Mouse (Mus musculus) hindbrain, postnatal 0 days (tissue): ENCODE results near the gene Dtnb. TPM values are rescaled to one million over a fixed set of nuclear protein-coding genes. Genes with fewer than 3 reads are reported as not detected.
A peak's percentile ranks its signal among the peaks of the same experiment; 100 is the strongest.

Experiments
- ATAC-seq: fragments of 200-750 bp; cut with Nextera tagmentation; 2 replicates; pipeline ENCODE4 v1.8.0; 2017; ENCODE audit warnings: mild to moderate bottlenecking, moderate TSS enrichment, moderate library complexity
- DNase-seq: peaks from one replicate; pipeline ENCODE4 v3.0.0-alpha.2; 2015; ENCODE audit warnings: low spot score
- H3K27ac ChIP-seq: fragments of 300-500 bp; sonication (generic); 2 replicates; pipeline ENCODE4 v1.5.1; 2014; ENCODE audit warnings: mild to moderate bottlenecking
- H3K27me3 ChIP-seq: fragments of 300-500 bp; sonication (generic); 2 replicates; pipeline ENCODE4 v1.6.1; 2014; ENCODE audit warnings: low read length, mixed read lengths; ENCODE audit not compliant: insufficient read depth
- H3K36me3 ChIP-seq: fragments of 300-500 bp; sonication (generic); 2 replicates; pipeline ENCODE4 v1.6.1; 2014; ENCODE audit warnings: low read length, mixed read lengths; ENCODE audit not compliant: insufficient read depth
- H3K4me1 ChIP-seq: fragments of 300-500 bp; sonication (generic); 2 replicates; pipeline ENCODE4 v1.6.1; 2014; ENCODE audit warnings: antibody characterized with exemption, low read length, mixed read lengths; ENCODE audit not compliant: insufficient read depth
- H3K4me2 ChIP-seq: fragments of 300-500 bp; sonication (generic); 2 replicates; pipeline ENCODE4 v1.6.1; 2014; ENCODE audit warnings: low read depth, mild to moderate bottlenecking, low read length, moderate library complexity, mixed read lengths
- H3K4me3 ChIP-seq: fragments of 300-500 bp; sonication (generic); 2 replicates; pipeline ENCODE4 v1.5.1; 2014; ENCODE audit warnings: low read length
- H3K9ac ChIP-seq: fragments of 300-500 bp; sonication (generic); replicated peaks from 2 replicates; pipeline ENCODE4 v1.6.1; 2014; ENCODE audit warnings: mild to moderate bottlenecking, low read length, moderate library complexity, mixed read lengths
- H3K9me3 ChIP-seq: fragments of 300-500 bp; sonication (generic); 2 replicates; pipeline ENCODE4 v1.6.1; 2016; ENCODE audit warnings: low read length, mixed read lengths
- CTCF ChIP-seq: IDR thresholded peaks from 2 replicates; pipeline ENCODE4 v1.5.1; 2016; ENCODE audit warnings: antibody characterized with exemption, control low read depth, low read depth
- whole genome bisulfite sequencing: fragments of 180-500 bp; shearing (Covaris S2); extraction: QIAGEN DNeasy Blood & Tissue Kit; methylation state at CpG from one replicate; pipeline ENCODE4 v1.1.7; 2014; 5-methylcytosine and 5-hydroxymethylcytosine counted together
- polyA plus RNA-seq: library from polyadenylated mRNA; unstranded; fragments of >200 nt; fragmentation: Nextera tagmentation; extraction: Ambion mirVana; gene quantifications from 2 replicates; pipeline ENCODE4 v1.2.1, GENCODE M21; 2015
- total RNA-seq: library from RNA; depleted of rRNA; stranded (reverse); fragments of >200 nt; gene quantifications from 2 replicates; pipeline ENCODE4 v1.2.3, GENCODE M21; 2014

Gene Dtnb
- total and polyA plus RNA-seq, 2 experiments from 2014 or later, result 51.6 to 54.3 TPM

DNA sequence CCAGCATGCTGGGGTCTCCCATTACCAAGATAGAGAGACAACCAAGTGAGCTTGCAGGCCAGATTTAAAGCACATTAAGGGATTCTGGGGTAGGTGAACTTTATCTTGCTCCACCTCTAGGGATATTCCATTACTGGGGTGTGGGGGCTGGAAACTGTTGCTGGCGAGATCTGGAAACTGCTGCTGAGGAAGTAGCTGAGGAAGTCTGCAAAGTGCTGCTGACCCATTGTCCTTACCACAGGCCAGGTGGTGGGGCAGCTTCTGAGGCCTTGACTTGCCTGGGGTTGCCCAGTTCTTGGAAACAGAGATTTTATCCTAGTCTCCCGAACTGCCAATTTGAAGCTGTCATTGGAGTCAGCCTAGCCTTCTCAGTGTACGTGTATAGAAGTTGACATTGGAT lies 26.7 kb upstream of the Dtnb start:
- Histone ChIP-seq H3K27ac (no peak overlapping the region), H3K36me3 (no peaks in the 10 kb centered on the region), H3K9ac (no peak overlapping the region), H3K4me3 (no peak overlapping the region), H3K27me3 (no peaks in the 10 kb centered on the region), H3K4me2 (no peak overlapping the region), H3K4me1 (no peaks in the 10 kb centered on the region), H3K9me3 (no peaks in the 10 kb centered on the region)
- WGBS, result 81% methylated on average over 3 of the region's 3 CpGs
- TF ChIP-seq CTCF, result no peak
- no peak for DNase-seq
- ATAC-seq, result no peak

DNA sequence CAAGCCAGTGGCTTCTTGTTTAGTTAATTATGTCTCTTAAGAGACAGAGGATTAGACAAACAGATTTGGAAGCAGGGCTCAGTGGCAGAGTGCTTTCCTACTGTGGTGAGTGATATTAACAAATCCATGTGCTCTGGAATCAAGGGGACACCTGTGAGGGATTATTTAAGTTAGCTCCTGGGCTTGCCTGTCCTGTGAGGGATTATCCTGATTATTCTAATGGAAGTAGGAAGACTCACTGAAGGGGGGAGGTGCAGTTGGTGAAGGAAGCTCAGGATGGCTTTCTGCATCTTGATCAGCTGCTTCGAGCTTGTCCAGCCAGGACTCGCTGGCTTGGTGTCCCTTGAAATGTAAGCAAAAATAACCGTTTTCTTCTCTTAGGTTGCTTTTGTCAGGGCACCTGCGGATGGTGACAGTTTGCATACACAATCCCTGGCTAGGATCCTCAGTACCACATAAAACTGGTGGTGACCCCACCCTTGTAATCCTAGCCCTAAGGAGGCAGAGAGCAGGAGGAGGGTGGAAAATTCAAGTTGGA lies 26.0 kb upstream of the Dtnb start:
- Histone ChIP-seq H3K27me3 (no peaks in the 10 kb centered on the region), H3K27ac (no peak overlapping the region), H3K9ac (no peak overlapping the region), H3K9me3 (no peaks in the 10 kb centered on the region), H3K36me3 (no peaks in the 10 kb centered on the region), H3K4me2 (no peak overlapping the region), H3K4me1 (no peaks in the 10 kb centered on the region), H3K4me3 (no peak overlapping the region)
- DNase-seq (no peak), ATAC-seq (no peak)
- WGBS, result 37% methylated on average over 4 of the region's 4 CpGs
- TF ChIP-seq CTCF, result no peak

DNA sequence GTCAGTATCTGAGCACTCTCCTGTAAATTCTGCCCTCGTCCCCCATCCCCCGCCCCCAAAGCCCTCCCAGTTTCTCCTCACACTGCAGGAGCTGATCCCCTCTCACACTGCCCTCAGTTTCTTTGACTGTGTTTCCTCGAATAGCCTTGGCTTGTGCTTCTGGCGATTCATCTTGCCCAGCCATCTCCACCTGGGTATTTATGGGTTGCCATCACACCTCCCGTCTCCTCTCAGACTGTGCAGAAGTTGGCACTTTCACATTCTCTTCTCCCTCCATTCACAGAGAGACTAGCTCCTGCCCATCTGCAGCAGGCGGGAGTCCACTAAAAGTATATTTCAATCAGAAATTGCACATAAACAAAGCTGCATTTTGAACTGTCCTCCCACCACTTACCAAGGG lies 25.4 kb upstream of the Dtnb start:
- Histone ChIP-seq H3K27ac (no peak overlapping the region), H3K4me2 (no peak overlapping the region), H3K36me3 (no peaks in the 10 kb centered on the region), H3K4me3 (no peak overlapping the region), H3K9me3 (no peaks in the 10 kb centered on the region), H3K9ac (no peak overlapping the region), H3K27me3 (no peaks in the 10 kb centered on the region), H3K4me1 (no peaks in the 10 kb centered on the region)
- DNase-seq, result no peak
- TF ChIP-seq CTCF, result no peak
- WGBS, result 49% methylated on average over 6 of the region's 6 CpGs
- no peak for ATAC-seq

- no peak overlapping the region for H3K9ac ChIP-seq
- no peak for DNase-seq
- H3K27ac ChIP-seq, result no peak overlapping the region
- no peak overlapping the region for H3K4me2 ChIP-seq
- WGBS, result 62% methylated on average over 4 of the region's 4 CpGs
- no peaks in the 10 kb centered on the region for H3K27me3 ChIP-seq
- no peaks in the 10 kb centered on the region for H3K9me3 ChIP-seq
- ATAC-seq, result no peak
- H3K36me3 ChIP-seq, result no peaks in the 10 kb centered on the region
- H3K4me1 ChIP-seq, result no peaks in the 10 kb centered on the region
- no peak for TF ChIP-seq CTCF
- no peak overlapping the region for H3K4me3 ChIP-seq
These were observed 24.7 kb upstream of the Dtnb start for GRCm38 (mm10) chr12:3547506-3547905.

DNA sequence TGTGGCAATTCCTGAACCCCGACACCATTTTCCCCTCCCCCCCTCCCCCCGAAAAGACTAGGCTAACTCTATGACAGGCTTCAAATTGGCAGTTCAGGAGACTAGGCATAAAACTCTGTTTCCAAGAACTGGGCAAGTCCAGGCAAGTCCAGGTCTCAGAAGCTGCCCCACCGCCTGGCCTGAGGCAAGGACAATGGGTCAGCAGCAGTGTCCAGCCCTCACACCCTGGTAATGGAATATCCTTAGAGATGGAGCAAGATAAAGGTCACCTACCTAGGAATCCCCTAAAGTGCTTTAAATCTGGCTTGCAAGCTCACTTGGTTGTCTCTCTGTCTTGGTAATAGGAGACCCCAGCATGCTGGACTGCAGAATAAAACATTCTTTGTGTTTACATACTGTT lies 24.3 kb upstream of the Dtnb start:
- no peaks in the 10 kb centered on the region for H3K27me3 ChIP-seq
- no peak overlapping the region for H3K9ac ChIP-seq
- 75% methylated on average over 3 of the region's 3 CpGs for WGBS
- no peak overlapping the region for H3K27ac ChIP-seq
- ATAC-seq (no peak), DNase-seq (no peak)
- H3K36me3 ChIP-seq, result no peaks in the 10 kb centered on the region
- no peaks in the 10 kb centered on the region for H3K4me1 ChIP-seq
- no peak overlapping the region for H3K4me2 ChIP-seq
- no peaks in the 10 kb centered on the region for H3K9me3 ChIP-seq
- no peak overlapping the region for H3K4me3 ChIP-seq
- TF ChIP-seq CTCF, result no peak

- peak; percentile 71 for ATAC-seq
- no peaks in the 10 kb centered on the region for H3K27me3 ChIP-seq
- H3K9ac ChIP-seq, result no peak overlapping the region
- DNase-seq, result peak; percentile 35
- no peaks in the 10 kb centered on the region for H3K4me1 ChIP-seq
- no peak overlapping the region for H3K4me3 ChIP-seq
- no peak overlapping the region for H3K27ac ChIP-seq
- H3K4me2 ChIP-seq, result no peak overlapping the region
- H3K9me3 ChIP-seq, result no peaks in the 10 kb centered on the region
- no peaks in the 10 kb centered on the region for H3K36me3 ChIP-seq
- no peak for TF ChIP-seq CTCF
- WGBS, result 59% methylated on average over 5 of the region's 5 CpGs
These were observed 23.5 kb upstream of the Dtnb start for GRCm38 (mm10) chr12:3548582-3549211.

DNA sequence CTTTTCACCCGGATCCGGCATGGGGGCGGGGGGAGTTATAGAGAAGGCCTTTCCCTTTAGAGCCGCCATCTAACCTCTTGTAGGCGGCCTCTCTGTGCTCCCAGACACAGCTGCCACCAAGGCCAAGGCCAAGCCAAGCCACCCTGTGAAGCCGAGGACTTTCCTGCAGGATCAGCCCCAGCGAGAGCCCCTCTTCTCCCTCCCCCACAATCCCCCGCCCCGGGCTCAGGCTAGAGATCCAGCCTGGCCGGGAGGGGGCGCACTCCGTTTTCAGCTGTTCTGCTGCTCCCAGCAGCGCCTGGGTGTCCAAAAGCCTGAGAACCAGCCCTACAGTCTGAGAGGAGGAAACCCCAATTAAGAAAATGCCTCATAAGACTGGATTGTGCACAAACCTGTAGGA lies 21.9 kb upstream of the Dtnb start:
- DNase-seq (peak; percentile 56), ATAC-seq (peak; percentile 77)
- Histone ChIP-seq H3K4me1 (no peaks in the 10 kb centered on the region), H3K9ac (no peak overlapping the region), H3K27ac (no peak overlapping the region), H3K27me3 (no peaks in the 10 kb centered on the region), H3K4me3 (no peak overlapping the region), H3K9me3 (no peaks in the 10 kb centered on the region), H3K36me3 (no peaks in the 10 kb centered on the region), H3K4me2 (0 out of 2 replicates have a peak overlapping the region, but pooled peaks have one; percentile 11)
- WGBS, result 8% methylated on average over 13 of the region's 13 CpGs
- peak; percentile 53 for TF ChIP-seq CTCF
